Mouse (Mus musculus): ENCODE data around the gene Prodh2. TPM values are rescaled to one million over a fixed set of nuclear protein-coding genes. Genes with fewer than 3 reads are reported as not detected.

The Prodh2 gene
- polyA plus RNA-seq, 1 experiment from 2014 or later, result 9.9 TPM

DNA sequence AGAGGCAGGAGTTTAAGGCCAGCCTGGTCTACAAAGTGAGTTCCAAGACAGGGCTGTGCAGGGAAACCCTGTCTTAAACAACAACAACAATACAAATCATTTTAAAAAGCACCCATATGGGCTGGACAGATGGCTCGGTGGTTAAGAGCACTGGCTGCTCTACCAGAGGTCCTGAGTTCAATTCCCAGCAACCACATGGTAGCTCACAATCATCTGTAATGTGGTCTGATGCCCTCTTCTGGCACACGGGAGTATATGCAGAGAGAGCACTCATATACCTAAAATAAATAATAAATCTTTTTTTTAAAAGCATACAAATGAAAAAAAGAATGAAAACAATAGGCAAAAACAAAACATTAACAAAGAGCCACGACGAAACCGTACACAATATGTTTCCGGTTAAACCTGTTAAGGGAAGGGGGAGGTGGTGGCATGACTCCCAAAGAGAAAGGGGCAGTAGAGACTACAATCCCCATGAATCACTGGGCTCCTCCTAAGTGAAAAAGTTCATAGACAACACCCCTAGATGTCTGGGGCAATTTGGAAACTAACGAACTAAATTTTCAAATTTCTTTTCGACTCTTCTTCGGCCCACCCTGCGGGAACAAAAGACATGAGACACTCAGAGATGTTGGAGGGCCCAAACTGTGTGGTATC lies 58.2 kb downstream of the Prodh2 start:
- Histone ChIP-seq H3K4me3 (ENCODE audit: low read length) (peak overlapping the region; percentile 77), H3K27ac (ENCODE audit: low read length) (peak overlapping the region; percentile 96), H3K36me3 (ENCODE audit: control insufficient read depth, insufficient read depth, low read length) (peaks cover 5% of the 10 kb centered on the region), H3K4me2 (ENCODE audit: low read depth, low read length) (peak overlapping the region; percentile 45), H3K27me3 (replicated peaks; ENCODE audit: control insufficient read depth, insufficient read depth, low read length) (no peaks in the 10 kb centered on the region), H3K4me1 (ENCODE audit: control insufficient read depth, insufficient read depth, low read length) (peaks cover 9% of the 10 kb centered on the region), H3K9me3 (ENCODE audit: control insufficient read depth, low read length) (no peaks in the 10 kb centered on the region), H3K9ac (ENCODE audit: low read depth, low read length) (peak overlapping the region; percentile 78)
- WGBS, result 3% methylated on average over 10 of the region's 10 CpGs
- peak; percentile 68 for ATAC-seq

DNA sequence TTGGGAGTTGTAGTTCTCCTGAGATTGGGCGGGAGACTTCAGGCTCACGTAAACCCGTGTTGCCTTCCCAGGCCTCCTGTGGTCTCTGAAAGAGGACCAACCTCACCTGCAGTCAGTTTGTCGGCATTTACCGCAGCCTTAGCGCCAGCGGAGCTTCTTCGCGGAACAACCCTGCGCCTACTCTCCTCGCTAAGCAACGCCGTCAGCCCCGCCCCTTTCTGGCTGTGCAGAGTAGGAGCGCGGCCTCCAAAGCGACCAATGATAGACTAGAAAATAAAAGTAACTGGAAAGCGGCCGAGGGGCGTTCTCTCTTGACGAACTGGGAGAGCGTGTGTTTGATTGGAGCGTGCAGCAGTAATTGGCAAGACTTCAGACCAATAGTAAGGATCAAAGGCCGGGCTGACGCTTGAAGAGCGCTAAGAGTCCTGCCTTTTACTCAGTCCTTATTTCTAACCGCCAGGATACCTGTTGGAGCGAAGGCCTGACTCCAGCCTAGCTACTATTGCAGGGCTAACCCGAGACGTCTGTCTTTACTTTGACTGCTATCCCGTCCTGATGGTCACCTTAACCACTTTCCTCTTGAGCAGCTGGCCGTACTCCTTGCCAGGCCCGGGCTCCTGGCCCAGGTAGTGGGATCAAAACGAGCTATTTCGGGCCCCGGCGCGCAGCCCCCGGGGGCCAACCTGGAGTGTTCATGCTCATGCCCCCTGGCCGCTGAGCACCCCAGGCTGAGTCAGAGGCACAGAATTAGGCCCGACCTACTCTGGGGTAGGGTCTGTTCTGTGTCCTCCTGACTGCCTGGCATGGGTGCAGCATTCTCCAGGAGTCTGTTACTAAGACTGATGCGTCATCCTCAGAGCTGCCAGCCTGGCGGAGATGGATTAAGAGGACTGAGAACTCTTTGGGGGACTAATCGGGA lies 58.9 kb downstream of the Prodh2 start, which contains the start of the genes Hspb6 and Proser3:
TSS of gene Hspb6 (plus strand) at position 77 of the 919 bp plus-strand sequence.
TSS of gene Proser3 (minus strand) at position 198 of the 919 bp plus-strand sequence.
- ATAC-seq, result peak; percentile 96
- Histone ChIP-seq H3K4me3 (ENCODE audit: low read length) (peak within 1 kb of the TSS; percentile 77), H3K9me3 (ENCODE audit: control insufficient read depth, low read length) (no peaks in the 10 kb centered on the region), H3K36me3 (ENCODE audit: control insufficient read depth, insufficient read depth, low read length) (peaks cover 13% of the 10 kb centered on the region), H3K27ac (ENCODE audit: low read length) (peak within 1 kb of the TSS; percentile 96), H3K4me1 (ENCODE audit: control insufficient read depth, insufficient read depth, low read length) (peaks cover 9% of the 10 kb centered on the region), H3K4me2 (ENCODE audit: low read depth, low read length) (peak within 1 kb of the TSS; percentile 88), H3K27me3 (replicated peaks; ENCODE audit: control insufficient read depth, insufficient read depth, low read length) (no peaks in the 10 kb centered on the region), H3K9ac (ENCODE audit: low read depth, low read length) (peak within 1 kb of the TSS; percentile 82)
- under 1% methylated on average over 44 of the region's 44 CpGs for WGBS

DNA sequence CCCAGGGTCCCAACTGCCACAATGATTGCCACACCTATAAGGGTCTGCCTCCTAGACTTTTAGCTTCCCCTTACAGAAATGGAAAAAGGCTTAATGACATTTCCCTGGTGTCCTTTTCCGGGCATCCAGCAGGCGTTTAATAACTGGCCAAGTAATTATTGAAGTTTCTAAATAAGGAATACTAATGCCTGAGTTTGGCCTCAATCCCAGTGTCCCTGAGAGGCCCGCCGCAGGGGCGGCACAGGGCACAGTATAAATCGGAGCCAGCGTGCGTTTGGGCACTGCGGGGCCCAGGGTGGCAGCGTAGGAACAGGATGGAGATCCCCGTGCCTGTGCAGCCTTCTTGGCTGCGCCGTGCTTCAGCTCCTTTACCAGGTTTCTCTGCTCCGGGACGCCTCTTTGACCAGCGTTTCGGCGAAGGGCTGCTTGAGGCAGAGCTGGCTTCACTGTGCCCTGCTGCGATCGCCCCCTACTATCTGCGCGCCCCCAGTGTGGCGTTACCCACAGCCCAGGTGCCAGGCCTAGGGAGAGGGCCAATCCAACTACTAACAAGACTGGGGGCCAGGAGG lies 59.7 kb downstream of the Prodh2 start:
- WGBS, result 2% methylated on average over 23 of the region's 23 CpGs
- no peaks in the 10 kb centered on the region for H3K27me3 ChIP-seq (replicated peaks; ENCODE audit: control insufficient read depth, insufficient read depth, low read length)
- peak; percentile 25; the same call in 1 of the 2 replicates for ATAC-seq
- peaks cover 14% of the 10 kb centered on the region for H3K36me3 ChIP-seq (ENCODE audit: control insufficient read depth, insufficient read depth, low read length)
- H3K27ac ChIP-seq (ENCODE audit: low read length), result peak overlapping the region; percentile 90
- peaks cover 10% of the 10 kb centered on the region for H3K4me1 ChIP-seq (ENCODE audit: control insufficient read depth, insufficient read depth, low read length)
- no peaks in the 10 kb centered on the region for H3K9me3 ChIP-seq (ENCODE audit: control insufficient read depth, low read length)
- peak overlapping the region; percentile 77 for H3K4me3 ChIP-seq (ENCODE audit: low read length)
- peak overlapping the region; percentile 88 for H3K4me2 ChIP-seq (ENCODE audit: low read depth, low read length)
- peak overlapping the region; percentile 82 for H3K9ac ChIP-seq (ENCODE audit: low read depth, low read length)

DNA sequence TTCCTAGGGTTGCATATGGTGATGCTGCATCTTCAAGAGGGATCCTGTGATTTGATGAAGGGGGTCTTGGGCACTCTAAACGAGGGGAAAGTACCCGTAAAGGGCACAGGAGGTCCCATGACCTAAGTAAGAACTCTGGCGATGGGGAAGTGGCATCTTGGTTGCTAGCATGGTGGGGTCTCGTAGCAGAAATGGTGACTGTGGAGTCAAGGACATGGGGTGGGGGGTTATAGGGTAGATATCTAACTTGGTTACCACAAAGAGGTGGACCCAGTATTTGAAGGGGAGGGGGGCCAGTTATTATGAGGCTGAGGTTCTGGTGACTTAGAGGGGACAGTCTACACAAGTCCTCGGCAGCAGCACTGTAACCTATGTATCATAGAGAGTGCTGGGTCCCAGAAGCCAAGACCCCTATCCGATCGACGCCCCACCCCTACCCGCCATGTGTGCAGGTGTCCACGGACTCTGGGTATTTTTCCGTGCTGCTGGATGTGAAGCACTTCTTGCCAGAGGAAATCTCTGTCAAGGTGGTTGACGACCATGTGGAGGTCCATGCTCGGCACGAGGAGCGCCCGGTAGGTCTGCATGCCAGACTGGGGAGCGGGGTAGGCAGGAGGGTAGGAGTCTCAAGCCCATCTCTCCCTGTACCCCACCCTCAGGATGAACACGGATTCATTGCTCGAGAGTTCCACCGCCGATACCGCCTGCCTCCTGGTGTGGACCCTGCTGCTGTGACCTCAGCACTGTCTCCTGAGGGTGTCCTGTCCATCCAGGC lies 60.6 kb downstream of the Prodh2 start:
- H3K9me3 ChIP-seq (ENCODE audit: control insufficient read depth, low read length), result no peaks in the 10 kb centered on the region
- peak overlapping the region; percentile 77 for H3K4me3 ChIP-seq (ENCODE audit: low read length)
- H3K27ac ChIP-seq (ENCODE audit: low read length), result no peak overlapping the region
- H3K4me1 ChIP-seq (ENCODE audit: control insufficient read depth, insufficient read depth, low read length), result peaks cover 18% of the 10 kb centered on the region
- no peaks in the 10 kb centered on the region for H3K27me3 ChIP-seq (replicated peaks; ENCODE audit: control insufficient read depth, insufficient read depth, low read length)
- H3K9ac ChIP-seq (ENCODE audit: low read depth, low read length), result peak overlapping the region; percentile 82; the same call in 1 of the 2 replicates
- no peak for ATAC-seq
- peak overlapping the region; percentile 88 for H3K4me2 ChIP-seq (ENCODE audit: low read depth, low read length)
- 82% methylated on average over 22 of the region's 22 CpGs for WGBS
- peaks cover 14% of the 10 kb centered on the region for H3K36me3 ChIP-seq (ENCODE audit: control insufficient read depth, insufficient read depth, low read length)

DNA sequence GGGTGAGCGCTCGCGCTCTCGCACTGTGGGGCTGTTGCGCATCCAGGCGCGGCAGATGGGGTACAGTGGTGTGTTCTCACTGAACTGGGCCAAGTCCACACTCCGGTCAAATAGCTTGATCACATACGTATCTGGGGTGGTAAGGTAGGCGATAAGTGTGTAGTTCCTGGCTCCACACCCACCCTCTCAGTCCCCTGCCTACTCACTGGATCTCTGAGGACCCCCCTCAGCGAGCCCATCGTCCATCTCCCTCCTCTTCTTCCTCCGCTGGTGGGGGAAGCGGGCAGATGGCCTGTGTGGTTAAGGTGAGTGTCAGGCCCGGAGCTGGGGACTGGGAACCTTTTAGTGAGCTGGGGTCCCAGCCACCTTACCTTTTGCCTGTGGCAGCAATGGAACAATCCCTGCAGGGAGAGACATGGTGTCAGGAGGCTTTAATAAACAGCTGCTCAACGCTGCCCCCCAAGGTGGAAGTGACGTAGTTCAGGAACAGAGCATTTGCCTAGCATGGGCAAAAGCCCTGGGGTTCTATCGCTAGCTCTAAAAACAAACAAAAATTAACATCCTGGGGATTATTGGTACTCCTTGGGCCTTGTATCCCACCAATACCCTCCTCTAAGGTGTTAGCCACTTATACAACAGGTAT lies 63.6 kb downstream of the Prodh2 start:
- 92% methylated on average over 18 of the region's 18 CpGs for WGBS
- Histone ChIP-seq H3K4me2 (ENCODE audit: low read depth, low read length) (no peak overlapping the region), H3K27me3 (replicated peaks; ENCODE audit: control insufficient read depth, insufficient read depth, low read length) (no peaks in the 10 kb centered on the region), H3K36me3 (ENCODE audit: control insufficient read depth, insufficient read depth, low read length) (peaks cover 14% of the 10 kb centered on the region), H3K27ac (ENCODE audit: low read length) (no peak overlapping the region), H3K4me1 (ENCODE audit: control insufficient read depth, insufficient read depth, low read length) (peaks cover 23% of the 10 kb centered on the region), H3K4me3 (ENCODE audit: low read length) (no peak overlapping the region), H3K9me3 (ENCODE audit: control insufficient read depth, low read length) (no peaks in the 10 kb centered on the region), H3K9ac (ENCODE audit: low read depth, low read length) (no peak overlapping the region)
- ATAC-seq, result no peak

DNA sequence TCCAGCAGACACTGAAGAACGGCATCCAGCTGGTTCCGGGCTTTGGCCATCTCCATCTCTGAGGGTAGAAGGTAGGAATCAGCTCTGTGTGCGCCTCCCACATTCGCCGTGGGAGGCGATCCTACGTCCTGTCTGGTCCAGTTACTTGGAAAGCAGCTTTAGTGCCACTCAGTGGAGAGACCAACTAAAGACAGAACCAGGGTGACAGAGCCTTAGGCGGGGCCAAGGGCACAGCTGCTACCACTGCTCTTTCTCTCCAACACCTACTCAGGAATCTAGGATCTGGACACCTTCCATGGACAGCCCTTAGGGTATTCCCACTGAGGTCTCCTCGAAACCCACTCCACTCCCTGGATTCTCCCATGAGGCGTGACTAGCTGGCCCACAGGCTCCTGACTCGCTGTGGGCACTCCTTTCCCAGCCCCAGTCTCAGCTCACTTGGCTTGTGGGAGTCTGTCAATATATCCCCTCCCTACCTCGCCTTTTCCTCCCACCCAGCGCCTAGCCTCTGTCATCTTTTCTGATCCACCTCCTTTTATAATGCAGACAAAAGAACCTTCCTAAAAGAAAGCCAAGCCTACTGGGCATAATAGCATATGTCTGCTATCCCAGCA lies 64.6 kb downstream of the Prodh2 start:
- ATAC-seq, result no peak
- peaks cover 14% of the 10 kb centered on the region for H3K36me3 ChIP-seq (ENCODE audit: control insufficient read depth, insufficient read depth, low read length)
- peak overlapping the region; percentile 58 for H3K4me3 ChIP-seq (ENCODE audit: low read length)
- H3K9ac ChIP-seq (ENCODE audit: low read depth, low read length), result peak overlapping the region; percentile 71; the same call in 1 of the 2 replicates
- H3K27me3 ChIP-seq (replicated peaks; ENCODE audit: control insufficient read depth, insufficient read depth, low read length), result no peaks in the 10 kb centered on the region
- peak overlapping the region; percentile 75 for H3K4me2 ChIP-seq (ENCODE audit: low read depth, low read length)
- no peak overlapping the region; the same call in 1 of the 2 replicates for H3K27ac ChIP-seq (ENCODE audit: low read length)
- 88% methylated on average over 13 of the region's 13 CpGs for WGBS
- no peaks in the 10 kb centered on the region for H3K9me3 ChIP-seq (ENCODE audit: control insufficient read depth, low read length)
- H3K4me1 ChIP-seq (ENCODE audit: control insufficient read depth, insufficient read depth, low read length), result peaks cover 22% of the 10 kb centered on the region

GRCm38 (mm10) chr7:30558656-30559442 lies 65.4 kb downstream of the Prodh2 start:
- Histone ChIP-seq H3K27ac (ENCODE audit: low read length) (peak overlapping the region; percentile 64), H3K9ac (ENCODE audit: low read depth, low read length) (peak overlapping the region; percentile 71), H3K4me2 (ENCODE audit: low read depth, low read length) (peak overlapping the region; percentile 75), H3K4me3 (ENCODE audit: low read length) (peak overlapping the region; percentile 58), H3K9me3 (ENCODE audit: control insufficient read depth, low read length) (no peaks in the 10 kb centered on the region), H3K4me1 (ENCODE audit: control insufficient read depth, insufficient read depth, low read length) (peaks cover 15% of the 10 kb centered on the region), H3K36me3 (ENCODE audit: control insufficient read depth, insufficient read depth, low read length) (peaks cover 14% of the 10 kb centered on the region), H3K27me3 (replicated peaks; ENCODE audit: control insufficient read depth, insufficient read depth, low read length) (no peaks in the 10 kb centered on the region)
- peak; percentile 16; the same call in 1 of the 2 replicates for ATAC-seq
- 13% methylated on average over 12 of the region's 12 CpGs for WGBS
